Mouse (Mus musculus): Measurements from ENCODE around the gene Slc12a5. TPM values are rescaled to one million over a fixed set of nuclear protein-coding genes. Genes with fewer than 3 reads are reported as not detected.

The Slc12a5 gene
- total RNA-seq (2012; rRNA removed) (0.36 and 0.50 TPM in 2 replicates), polyA plus RNA-seq (2012; ENCODE audit: insufficient read depth in 1 of 2, insufficient read length in 2 of 2, low read depth in 1 of 2, low replicate concordance in 2 of 2, missing spikeins in 1 of 2) (1 to 10 TPM in 1 of 2 experiments, not detected in 1; 1.3 TPM)

DNA sequence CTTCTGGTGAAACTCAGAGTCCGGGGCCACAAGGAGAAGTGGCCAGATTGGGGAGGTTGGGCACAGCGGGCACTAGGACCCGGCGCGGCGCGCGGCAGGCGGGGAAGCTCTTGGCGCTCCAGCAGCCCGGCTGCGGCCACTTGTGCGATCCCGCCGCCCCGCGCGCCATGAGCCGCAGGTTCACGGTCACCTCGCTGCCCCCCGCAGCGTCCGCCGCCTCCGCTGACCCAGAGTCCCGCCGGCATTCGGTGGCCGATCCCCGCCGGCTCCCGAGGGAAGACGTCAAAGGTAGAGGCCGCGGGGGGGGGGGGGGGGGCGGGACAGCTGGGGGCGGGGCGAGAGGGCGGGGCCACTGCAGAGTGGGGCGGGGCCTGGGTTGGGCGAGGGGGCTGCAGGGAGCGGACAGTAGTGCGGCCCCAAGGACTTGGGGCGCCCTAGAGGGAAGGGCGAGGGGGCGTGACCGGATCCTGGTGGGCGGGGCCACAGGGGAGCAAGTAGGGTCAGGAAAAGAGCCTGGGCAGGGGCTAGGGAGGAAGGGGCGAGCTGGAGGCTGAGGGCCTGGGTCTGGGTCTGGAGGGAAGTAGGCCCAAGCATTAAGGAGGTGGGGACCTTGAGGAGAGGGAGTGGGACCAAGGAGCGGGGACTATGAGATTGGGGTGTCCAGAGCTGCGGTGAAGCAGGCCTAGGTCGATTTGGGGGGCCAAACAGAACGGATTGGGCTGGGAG lies at the start of gene Slc12a5:
Gene Slc12a5 (plus strand): TSS at position 87 of the 726 bp plus-strand sequence.
- DNase-seq (ENCODE audit: low read depth, low spot score): peak; percentile 77
- Histone ChIP-seq H3K4me1 (ENCODE audit: control insufficient read depth in 1 of 2, insufficient read depth in 2 of 2, low read length in 2 of 2) (peaks cover 0 to 11% of the 10 kb centered on the region in 2 experiments; a peak in 2 of 4 replicates), H3K4me3 (ENCODE audit: control insufficient read depth in 1 of 2, insufficient read depth in 1 of 2, low read depth in 2 of 2, low read length in 2 of 2) (peak within 1 kb of the TSS; percentile 72 to 77), H3K27me3 (ENCODE audit: control insufficient read depth in 1 of 2, insufficient read depth in 2 of 2, low read length in 2 of 2) (no peaks in the 10 kb centered on the region), H3K9me3 (replicated peaks; ENCODE audit: insufficient read depth, low read length) (no peaks in the 10 kb centered on the region), H3K79me2 (ENCODE audit: control insufficient read depth, insufficient read depth, low read length, poor library complexity) (no peaks in the 10 kb centered on the region; the same call in 1 of the 2 replicates), H3K9ac (ENCODE audit: control insufficient read depth, low read depth, low read length, poor library complexity, severe bottlenecking) (peak within 1 kb of the TSS; percentile 77), H3K27ac (ENCODE audit: control insufficient read depth, low read depth, low read length) (peak within 1 kb of the TSS; percentile 15; the same call in 1 of the 2 replicates), H3K36me3 (ENCODE audit: control insufficient read depth in 1 of 2, insufficient read depth in 2 of 2, low read length in 2 of 2) (peaks cover 0 to 3% of the 10 kb centered on the region in 2 experiments; a peak in 1 of 4 replicates)
- no peak for TF ChIP-seq CHD2 (IDR thresholded peaks at IDR 0.05; ENCODE audit: low read length)
- TF ChIP-seq KAT2A (conservative IDR thresholded peaks at IDR 0.05; ENCODE audit: low read depth, low read length): no peak
- no peak for TF ChIP-seq RCOR1 (IDR thresholded peaks at IDR 0.05; ENCODE audit: low read depth, low read length)
- no peak for TF ChIP-seq MAFK (IDR thresholded peaks at IDR 0.05; ENCODE audit: borderline replicate concordance, low read depth, low read length)
- TF ChIP-seq TAL1 (IDR thresholded peaks at IDR 0.05; ENCODE audit: low read length): no peak
- peak; percentile 22 to 54; a peak in 2 of 4 replicates for TF ChIP-seq POLR2A (IDR thresholded peaks at IDR 0.05; ENCODE audit: control insufficient read depth in 1 of 2, insufficient read depth in 1 of 2, low read depth in 1 of 2, low read length in 2 of 2, poor library complexity in 1 of 2)
- no peak for TF ChIP-seq GATA1 (IDR thresholded peaks at IDR 0.05; ENCODE audit: low read depth, low read length)
- no peak for TF ChIP-seq ZC3H11A (IDR thresholded peaks at IDR 0.05; ENCODE audit: low read depth, low read length)
- TF ChIP-seq SIN3A (IDR thresholded peaks at IDR 0.05; ENCODE audit: low read length): peak; percentile 90
- no peak for TF ChIP-seq MYC (IDR thresholded peaks at IDR 0.05; ENCODE audit: low read depth, low read length)
- TF ChIP-seq HCFC1 (IDR thresholded peaks at IDR 0.05; ENCODE audit: low read depth, low read length): peak; percentile 62
- no peak for TF ChIP-seq MEF2A (IDR thresholded peaks at IDR 0.05; ENCODE audit: extremely low read depth, insufficient replicate concordance, low read depth, low read length, poor library complexity, severe bottlenecking)
- TF ChIP-seq MXI1 (IDR thresholded peaks at IDR 0.05; ENCODE audit: low read depth, low read length): no peak
- TF ChIP-seq NELFE (IDR thresholded peaks at IDR 0.05; ENCODE audit: low read depth, low read length): no peak
- TF ChIP-seq USF2 (IDR thresholded peaks at IDR 0.05; ENCODE audit: borderline replicate concordance in 1 of 2, insufficient read depth in 1 of 2, low read depth in 1 of 2, low read length in 2 of 2): no peak
- TF ChIP-seq ETS1 (IDR thresholded peaks at IDR 0.05; ENCODE audit: low read depth, low read length): no peak
- TF ChIP-seq CTCF (IDR thresholded peaks at IDR 0.05 in 2 of 3, conservative IDR thresholded peaks at IDR 0.05 in 1 of 3; ENCODE audit: control insufficient read depth in 1 of 3, insufficient read depth in 1 of 3, low read depth in 2 of 3, low read length in 3 of 3, poor library complexity in 1 of 3, severe bottlenecking in 1 of 3): no peak
- TF ChIP-seq UBTF (IDR thresholded peaks at IDR 0.05; ENCODE audit: borderline replicate concordance, insufficient read depth, low read depth, low read length): no peak
- no peak for TF ChIP-seq POLR2AphosphoS2 (IDR thresholded peaks at IDR 0.05; ENCODE audit: low read length)
- TF ChIP-seq ELF1 (IDR thresholded peaks at IDR 0.05; ENCODE audit: low read depth, low read length): no peak
- peak; percentile 43; the same call in 1 of the 2 replicates for TF ChIP-seq MAZ (IDR thresholded peaks at IDR 0.05; ENCODE audit: low read depth, low read length)

Data from MEL (cell line).